Mouse (Mus musculus): ENCODE measurements around the gene Gm2a. TPM values are rescaled to one million over a fixed set of nuclear protein-coding genes. Genes with fewer than 3 reads are reported as not detected.
"Not testable (repeated sequence)": the region's sequence is repeated elsewhere in the genome, so short reads cannot be mapped to it uniquely, and the experiment has no call there.

Gene Gm2a
- polyA plus RNA-seq, 1 experiment: 20.8 TPM

DNA sequence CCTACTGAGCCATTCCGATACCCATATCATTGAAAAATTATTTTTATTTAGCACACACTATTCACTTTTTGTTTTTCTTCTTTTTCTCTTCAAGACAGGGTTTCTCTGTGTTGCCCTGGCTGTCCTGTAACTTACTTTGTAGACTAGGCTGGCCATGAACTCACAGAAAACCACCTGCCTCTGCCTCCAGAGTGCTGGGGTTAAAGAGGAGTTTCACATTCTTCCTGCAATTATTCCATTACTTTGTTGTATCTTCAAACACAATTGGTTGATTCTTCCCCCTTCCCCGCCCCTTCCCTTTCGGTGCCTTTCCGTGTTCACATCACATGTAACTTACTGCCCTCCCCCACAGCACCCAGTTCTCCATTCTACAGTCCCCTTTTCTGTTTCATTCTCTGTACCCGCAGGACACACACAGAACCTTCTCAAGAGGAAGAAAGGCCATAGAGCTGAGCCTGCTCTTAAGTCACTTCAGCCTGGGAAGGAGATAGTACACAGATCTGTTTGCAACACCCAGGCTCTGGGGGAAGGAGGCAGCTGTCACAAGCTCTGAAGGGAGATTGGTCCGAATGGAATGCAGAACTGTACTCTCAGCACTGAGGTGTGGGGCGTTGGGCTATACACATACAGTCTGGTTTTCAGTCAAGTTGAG, 15.4 kb downstream of the Gm2a start:
- peak overlapping the region; percentile 78 for H3K27ac ChIP-seq (ENCODE audit: control insufficient read depth, insufficient read depth, low read depth, low read length, poor library complexity)
- TF ChIP-seq POLR2A (IDR thresholded peaks at IDR 0.05; ENCODE audit: borderline replicate concordance, control insufficient read depth, low read depth, low read length) (no peak), CTCF (IDR thresholded peaks at IDR 0.05; ENCODE audit: control insufficient read depth, insufficient read depth, low read length) (no peak)
- H3K4me3 ChIP-seq (replicated peaks; ENCODE audit: control insufficient read depth, low read depth, low read length): no peak overlapping the region
- WGBS: 18% methylated on average over 7 of the region's 7 CpGs
- peaks cover 2% of the 10 kb centered on the region; the same call in 1 of the 2 replicates for H3K4me1 ChIP-seq (ENCODE audit: control insufficient read depth, insufficient read depth, low read length)

DNA sequence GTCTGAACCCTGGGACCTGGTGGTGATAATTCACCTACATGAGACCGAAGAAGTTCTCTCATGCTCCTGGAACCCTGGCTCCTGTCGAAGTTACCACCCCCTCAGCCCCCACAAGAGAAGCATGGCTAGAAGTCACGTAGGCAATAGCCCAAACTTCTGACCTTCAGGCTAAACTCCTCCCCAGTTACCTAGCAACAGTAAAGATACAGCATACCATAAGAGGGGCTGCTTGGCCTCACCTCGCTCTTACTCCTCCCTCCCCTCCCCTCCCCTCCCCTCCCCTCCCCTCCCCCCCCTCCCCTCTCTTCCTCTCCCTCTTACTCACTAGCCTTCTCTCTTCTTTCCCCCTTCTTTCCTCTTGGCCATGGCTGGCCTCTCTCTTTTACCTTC, 15.9 kb downstream of the Gm2a start:
- 18% methylated on average over 4 of the region's 4 CpGs for WGBS
- H3K4me1 ChIP-seq (ENCODE audit: control insufficient read depth, insufficient read depth, low read length); H3K4me3 ChIP-seq (replicated peaks; ENCODE audit: control insufficient read depth, low read depth, low read length): not testable (repeated sequence)
- H3K27ac ChIP-seq (ENCODE audit: control insufficient read depth, insufficient read depth, low read depth, low read length, poor library complexity): peak overlapping the region; percentile 78

DNA sequence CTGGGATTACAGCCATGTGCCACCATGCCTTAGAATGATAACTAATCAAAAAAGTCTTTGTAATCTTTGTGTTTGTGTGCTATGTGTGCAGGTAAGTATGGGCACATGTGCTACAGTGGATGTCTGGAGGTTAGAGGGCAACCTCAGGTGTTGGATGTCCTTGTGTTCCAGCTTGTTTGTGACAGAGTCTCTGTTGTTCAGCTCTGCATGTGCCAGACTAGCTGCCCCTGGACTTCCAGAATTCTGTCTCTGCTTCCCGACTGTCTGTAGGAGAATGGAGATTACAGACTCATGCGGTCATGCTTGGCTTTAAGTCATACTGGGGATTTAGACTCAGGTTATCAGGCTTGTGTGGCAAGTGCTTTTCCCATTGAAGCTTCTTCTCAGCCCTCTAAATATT, 16.4 kb downstream of the Gm2a start:
- TF ChIP-seq POLR2A (IDR thresholded peaks at IDR 0.05; ENCODE audit: borderline replicate concordance, control insufficient read depth, low read depth, low read length): no peak
- no peak overlapping the region for H3K4me3 ChIP-seq (replicated peaks; ENCODE audit: control insufficient read depth, low read depth, low read length)
- peaks cover 2% of the 10 kb centered on the region; the same call in 1 of the 2 replicates for H3K4me1 ChIP-seq (ENCODE audit: control insufficient read depth, insufficient read depth, low read length)
- 74% methylated on average over 2 of the region's 2 CpGs for WGBS
- H3K27ac ChIP-seq (ENCODE audit: control insufficient read depth, insufficient read depth, low read depth, low read length, poor library complexity): peak overlapping the region; percentile 42; the same call in 1 of the 2 replicates

DNA sequence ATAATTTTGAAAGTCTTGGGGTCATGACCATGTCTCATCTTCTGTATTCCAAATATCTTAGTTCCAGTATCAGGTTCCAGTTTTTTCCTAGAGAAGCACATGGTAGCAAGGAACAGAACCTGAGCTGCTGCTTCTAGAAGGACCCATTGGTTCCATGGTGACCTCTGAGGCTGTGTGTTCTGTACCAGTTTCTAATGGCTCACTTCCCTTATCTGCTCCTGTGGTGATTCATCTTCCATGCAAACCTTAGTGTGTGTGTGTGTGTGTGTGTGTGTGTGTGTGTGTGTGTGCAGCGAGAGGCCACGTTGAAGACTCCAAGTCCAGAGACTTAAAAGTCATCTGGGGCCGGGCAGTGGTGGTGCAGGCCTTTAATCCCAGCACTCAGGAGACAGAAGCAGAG, 18.1 kb downstream of the Gm2a start:
- H3K4me3 ChIP-seq (replicated peaks; ENCODE audit: control insufficient read depth, low read depth, low read length): no peak overlapping the region
- peaks cover 5% of the 10 kb centered on the region for H3K4me1 ChIP-seq (ENCODE audit: control insufficient read depth, insufficient read depth, low read length)
- 67% methylated on average over 3 of the region's 3 CpGs for whole genome bisulfite sequencing
- TF ChIP-seq CTCF (IDR thresholded peaks at IDR 0.05; ENCODE audit: control insufficient read depth, insufficient read depth, low read length): no peak
- no peak for TF ChIP-seq POLR2A (IDR thresholded peaks at IDR 0.05; ENCODE audit: borderline replicate concordance, control insufficient read depth, low read depth, low read length)
- H3K27ac ChIP-seq (ENCODE audit: control insufficient read depth, insufficient read depth, low read depth, low read length, poor library complexity): no peak overlapping the region

DNA sequence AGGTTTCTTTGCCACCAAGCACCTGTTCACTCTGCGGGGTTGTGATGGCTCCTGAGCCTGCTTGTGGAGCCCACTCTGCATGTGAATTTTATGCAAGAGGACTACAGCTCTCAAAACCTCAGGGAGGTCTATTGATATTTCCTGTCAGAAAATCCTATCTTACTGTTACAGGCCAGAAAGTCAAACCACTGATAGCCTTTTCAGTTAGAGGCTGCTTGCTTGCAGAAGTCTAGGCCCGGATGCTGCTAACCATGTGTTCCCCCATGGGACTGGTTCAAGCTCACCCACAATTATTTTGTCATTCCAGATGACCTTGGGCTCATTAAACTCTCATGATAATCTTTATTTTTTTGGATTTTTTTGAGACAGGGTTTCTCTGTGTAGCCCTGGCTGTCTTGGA, 19.1 kb downstream of the Gm2a start:
- H3K4me1 ChIP-seq (ENCODE audit: control insufficient read depth, insufficient read depth, low read length): peaks cover 5% of the 10 kb centered on the region
- TF ChIP-seq POLR2A (IDR thresholded peaks at IDR 0.05; ENCODE audit: borderline replicate concordance, control insufficient read depth, low read depth, low read length) (no peak), CTCF (IDR thresholded peaks at IDR 0.05; ENCODE audit: control insufficient read depth, insufficient read depth, low read length) (no peak)
- H3K27ac ChIP-seq (ENCODE audit: control insufficient read depth, insufficient read depth, low read depth, low read length, poor library complexity): peak overlapping the region; percentile 34; the same call in 1 of the 2 replicates
- no peak overlapping the region for H3K4me3 ChIP-seq (replicated peaks; ENCODE audit: control insufficient read depth, low read depth, low read length)
- WGBS: 12% methylated on average over 2 of the region's 2 CpGs

DNA sequence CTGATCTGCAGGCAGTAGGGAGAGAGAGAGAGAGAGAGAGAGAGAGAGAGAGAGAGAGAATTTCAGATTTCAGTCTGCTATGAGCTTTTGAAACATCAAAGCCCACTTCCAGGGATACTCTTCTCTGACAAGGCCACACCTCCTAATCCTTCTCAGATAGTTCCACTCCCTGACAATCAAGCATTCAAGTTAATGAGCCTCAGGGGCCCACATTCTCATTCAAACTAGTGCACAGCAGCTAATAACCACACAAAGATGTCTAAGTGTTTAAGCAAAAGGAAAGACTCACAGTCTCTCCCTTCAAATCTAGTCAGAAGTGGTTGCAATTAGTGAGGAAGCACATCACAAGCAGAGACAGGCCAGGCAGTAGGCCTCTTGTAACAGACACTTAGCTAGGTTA, 22.4 kb downstream of the Gm2a start:
- Histone ChIP-seq H3K27ac (ENCODE audit: control insufficient read depth, insufficient read depth, low read depth, low read length, poor library complexity) (peak overlapping the region; percentile 97; the same call in 1 of the 2 replicates), H3K4me3 (replicated peaks; ENCODE audit: control insufficient read depth, low read depth, low read length) (no peak overlapping the region)
- no peak for TF ChIP-seq POLR2A (IDR thresholded peaks at IDR 0.05; ENCODE audit: borderline replicate concordance, control insufficient read depth, low read depth, low read length)
- TF ChIP-seq CTCF (IDR thresholded peaks at IDR 0.05; ENCODE audit: control insufficient read depth, insufficient read depth, low read length): no peak

DNA sequence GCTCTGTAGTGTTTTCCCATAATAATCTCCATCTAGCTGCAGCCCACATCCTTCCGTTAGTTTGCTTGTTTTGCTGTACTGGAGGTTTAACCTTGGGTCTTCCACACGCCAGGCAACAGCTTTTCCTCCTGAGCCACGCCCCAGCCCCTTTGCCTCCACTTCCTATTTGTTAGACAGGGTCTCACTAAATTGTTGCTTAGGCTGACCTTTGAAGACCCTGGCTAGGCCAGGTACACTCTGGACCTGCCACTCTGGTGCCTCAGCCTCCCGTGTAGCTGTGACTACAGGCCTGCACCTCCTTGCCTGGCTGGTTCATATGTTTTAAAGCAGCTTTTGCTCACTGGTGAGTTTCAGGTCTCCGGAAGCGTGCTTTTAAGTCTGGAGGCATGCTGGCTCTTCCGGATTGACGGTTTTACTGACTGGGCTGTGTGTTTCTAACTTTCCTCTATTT, 22.9 kb downstream of the Gm2a start:
- peaks cover 3% of the 10 kb centered on the region for H3K4me1 ChIP-seq (ENCODE audit: control insufficient read depth, insufficient read depth, low read length)
- no peak overlapping the region for H3K4me3 ChIP-seq (replicated peaks; ENCODE audit: control insufficient read depth, low read depth, low read length)
- peak overlapping the region; percentile 97 for H3K27ac ChIP-seq (ENCODE audit: control insufficient read depth, insufficient read depth, low read depth, low read length, poor library complexity)
- 10% methylated on average over 8 of the region's 8 CpGs for WGBS
- no peak for TF ChIP-seq POLR2A (IDR thresholded peaks at IDR 0.05; ENCODE audit: borderline replicate concordance, control insufficient read depth, low read depth, low read length)
- no peak for TF ChIP-seq CTCF (IDR thresholded peaks at IDR 0.05; ENCODE audit: control insufficient read depth, insufficient read depth, low read length)

More for the DNA sequence above, 22.4 kb downstream of the Gm2a start:
- peaks cover 3% of the 10 kb centered on the region for H3K4me1 ChIP-seq (ENCODE audit: control insufficient read depth, insufficient read depth, low read length)

DNA sequence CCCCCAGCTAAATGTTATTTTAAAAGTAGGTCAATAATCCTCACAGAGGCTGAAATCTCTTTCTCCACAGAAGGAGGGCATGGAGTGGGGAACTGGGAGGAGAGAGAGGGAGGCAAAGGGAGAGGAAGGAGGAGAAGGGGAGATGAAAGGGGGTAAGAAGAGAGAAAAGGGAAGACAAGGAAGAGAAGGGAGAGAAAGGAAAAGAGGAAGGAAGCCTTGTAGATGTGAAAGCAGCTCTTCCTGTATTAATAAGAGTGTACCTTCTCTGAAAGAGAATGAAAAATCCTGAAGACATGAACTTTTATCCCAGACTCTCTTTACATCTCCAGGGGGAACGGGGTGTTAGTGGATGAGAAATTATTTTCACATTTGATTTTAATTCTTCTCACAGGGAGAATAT, 23.5 kb downstream of the Gm2a start:
- Histone ChIP-seq H3K4me3 (replicated peaks; ENCODE audit: control insufficient read depth, low read depth, low read length) (no peak overlapping the region), H3K27ac (ENCODE audit: control insufficient read depth, insufficient read depth, low read depth, low read length, poor library complexity) (peak overlapping the region; percentile 97), H3K4me1 (ENCODE audit: control insufficient read depth, insufficient read depth, low read length) (peaks cover 3% of the 10 kb centered on the region)
- WGBS: 60% methylated on average over 1 of the region's 1 CpGs
- TF ChIP-seq POLR2A (IDR thresholded peaks at IDR 0.05; ENCODE audit: borderline replicate concordance, control insufficient read depth, low read depth, low read length) (no peak), CTCF (IDR thresholded peaks at IDR 0.05; ENCODE audit: control insufficient read depth, insufficient read depth, low read length) (no peak)

DNA sequence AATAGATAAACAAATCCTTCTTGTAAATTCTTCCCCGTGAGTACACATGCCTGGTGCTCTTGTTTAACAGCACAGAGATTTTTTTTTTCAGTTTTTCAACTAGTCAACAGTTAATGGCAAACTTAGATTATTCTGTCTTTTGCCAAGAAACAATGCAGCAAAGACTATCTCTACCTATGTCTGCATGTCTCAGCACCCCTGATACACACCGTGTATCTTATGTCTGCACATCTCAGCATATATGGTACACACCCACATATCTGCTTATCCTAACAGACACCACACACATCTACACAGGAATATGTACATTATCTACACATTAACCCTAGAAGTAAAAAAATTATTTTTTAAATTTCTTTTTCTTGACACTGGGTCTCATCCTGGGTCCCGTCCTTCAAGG, 28.7 kb downstream of the Gm2a start:
- WGBS: 63% methylated on average over 3 of the region's 3 CpGs
- H3K4me3 ChIP-seq (replicated peaks; ENCODE audit: control insufficient read depth, low read depth, low read length): no peak overlapping the region
- no peak overlapping the region for H3K27ac ChIP-seq (ENCODE audit: control insufficient read depth, insufficient read depth, low read depth, low read length, poor library complexity)
- H3K4me1 ChIP-seq (ENCODE audit: control insufficient read depth, insufficient read depth, low read length): peaks cover 4% of the 10 kb centered on the region; the same call in 1 of the 2 replicates
- TF ChIP-seq POLR2A (IDR thresholded peaks at IDR 0.05; ENCODE audit: borderline replicate concordance, control insufficient read depth, low read depth, low read length) (no peak), CTCF (IDR thresholded peaks at IDR 0.05; ENCODE audit: control insufficient read depth, insufficient read depth, low read length) (no peak)

Measured in bone marrow, adult 2 months (tissue).